Mouse (Mus musculus) E14TG2a.4 (cell line): ENCODE measurements around the gene Hist2h2aa1.
"Not testable (repeated sequence)": the region's sequence is repeated elsewhere in the genome, so short reads cannot be mapped to it uniquely, and the experiment has no call there.

ENCODE experiments used
- H3K27me3 ChIP-seq: 2 replicates; pipeline ENCODE4 v1.6.1; 2014; ENCODE audit warnings: low read length, control low read depth; ENCODE audit not compliant: insufficient read depth
- H3K36me3 ChIP-seq: 2 replicates; pipeline ENCODE4 v1.6.1; 2014; ENCODE audit warnings: low read length, control low read depth; ENCODE audit not compliant: insufficient read depth
- H3K4me1 ChIP-seq: replicated peaks from 2 replicates; pipeline ENCODE4 v1.6.1; 2014; ENCODE audit warnings: low read depth, low read length, control low read depth
- H3K4me3 ChIP-seq: replicated peaks from 2 replicates; pipeline ENCODE4 v1.5.1; 2014; ENCODE audit warnings: mild to moderate bottlenecking, low read length
- H3K9me3 ChIP-seq: 2 replicates; pipeline ENCODE4 v1.6.1; 2014; ENCODE audit warnings: low read length, control low read depth
- CTCF ChIP-seq: conservative IDR thresholded peaks from 2 replicates; pipeline ENCODE4 v1.5.1; 2014; ENCODE audit warnings: low read length
- NANOG ChIP-seq: IDR thresholded peaks from 2 replicates; pipeline ENCODE4 v1.6.1; 2014; ENCODE audit warnings: borderline replicate concordance, low read length, mixed read lengths
- POU5F1 ChIP-seq: IDR thresholded peaks from 2 replicates; pipeline ENCODE4 v1.6.1; 2014; ENCODE audit warnings: low read length, borderline replicate concordance

Hist2h2aa1 gene

GRCm38 (mm10) chr3:96209242-96209641 is 36.1 kb upstream of the Hist2h2aa1 start:
- Histone ChIP-seq H3K36me3 (no peaks in the 10 kb centered on the region), H3K27me3 (peaks cover 15% of the 10 kb centered on the region), H3K9me3 (no peaks in the 10 kb centered on the region), H3K4me1 (peaks cover 13% of the 10 kb centered on the region), H3K4me3 (no peak overlapping the region)
- TF ChIP-seq CTCF (peak; percentile 55), NANOG (no peak)

DNA sequence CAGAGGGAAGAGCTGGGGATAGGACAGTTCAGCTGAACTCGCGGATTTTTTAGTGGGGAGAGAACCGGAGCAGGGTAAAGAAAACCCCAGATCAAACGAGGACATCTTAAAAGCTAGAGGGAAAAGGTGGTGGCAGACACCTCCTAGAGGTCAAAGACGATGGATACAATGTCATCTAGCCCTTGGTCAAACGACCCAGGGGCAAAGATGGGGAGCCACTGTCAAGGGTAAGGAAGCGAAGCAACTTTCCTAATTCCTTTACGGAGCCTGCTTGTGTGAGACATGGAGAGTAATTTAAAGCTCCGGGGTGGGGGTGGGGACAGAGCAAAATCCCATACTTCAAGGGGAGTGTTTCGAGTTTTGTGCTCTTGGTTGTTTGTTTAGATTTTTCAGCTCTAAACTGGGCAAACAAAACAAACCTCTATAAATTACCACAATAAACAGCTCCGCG is 26.1 kb upstream of the Hist2h2aa1 start:
- no peak for TF ChIP-seq NANOG
- TF ChIP-seq CTCF = no peak
- no peak for TF ChIP-seq POU5F1
- H3K36me3 ChIP-seq = no peaks in the 10 kb centered on the region
- peak overlapping the region; percentile 84 for H3K4me3 ChIP-seq
- peaks cover 12% of the 10 kb centered on the region; the same call in 1 of the 2 replicates for H3K27me3 ChIP-seq
- peaks cover 35% of the 10 kb centered on the region for H3K4me1 ChIP-seq
- no peaks in the 10 kb centered on the region for H3K9me3 ChIP-seq

- H3K27me3 ChIP-seq = peaks cover 12% of the 10 kb centered on the region; the same call in 1 of the 2 replicates
- TF ChIP-seq POU5F1 (no peak), CTCF (no peak), NANOG (no peak)
- no peaks in the 10 kb centered on the region for H3K9me3 ChIP-seq
- H3K4me1 ChIP-seq = peaks cover 35% of the 10 kb centered on the region
- H3K36me3 ChIP-seq = no peaks in the 10 kb centered on the region
- H3K4me3 ChIP-seq = peak within 1 kb of the TSS; percentile 84
Observed at GRCm38 (mm10) chr3:96219661-96220130, 25.6 kb upstream of the Hist2h2aa1 start, which contains the start of the genes Bola1 and Hist2h2ab. Gene Bola1, minus strand, starts transcription at chr3:96219709. Gene Hist2h2ab, plus strand, starts transcription at chr3:96219865.

GRCm38 (mm10) chr3:96220131-96220764 is 25.0 kb upstream of the Hist2h2aa1 start:
- not testable (repeated sequence) for H3K9me3 ChIP-seq, H3K36me3 ChIP-seq
- H3K4me3 ChIP-seq = peak overlapping the region; percentile 84
- peaks cover 37% of the 10 kb centered on the region for H3K4me1 ChIP-seq
- peaks cover 12% of the 10 kb centered on the region; the same call in 1 of the 2 replicates for H3K27me3 ChIP-seq

DNA sequence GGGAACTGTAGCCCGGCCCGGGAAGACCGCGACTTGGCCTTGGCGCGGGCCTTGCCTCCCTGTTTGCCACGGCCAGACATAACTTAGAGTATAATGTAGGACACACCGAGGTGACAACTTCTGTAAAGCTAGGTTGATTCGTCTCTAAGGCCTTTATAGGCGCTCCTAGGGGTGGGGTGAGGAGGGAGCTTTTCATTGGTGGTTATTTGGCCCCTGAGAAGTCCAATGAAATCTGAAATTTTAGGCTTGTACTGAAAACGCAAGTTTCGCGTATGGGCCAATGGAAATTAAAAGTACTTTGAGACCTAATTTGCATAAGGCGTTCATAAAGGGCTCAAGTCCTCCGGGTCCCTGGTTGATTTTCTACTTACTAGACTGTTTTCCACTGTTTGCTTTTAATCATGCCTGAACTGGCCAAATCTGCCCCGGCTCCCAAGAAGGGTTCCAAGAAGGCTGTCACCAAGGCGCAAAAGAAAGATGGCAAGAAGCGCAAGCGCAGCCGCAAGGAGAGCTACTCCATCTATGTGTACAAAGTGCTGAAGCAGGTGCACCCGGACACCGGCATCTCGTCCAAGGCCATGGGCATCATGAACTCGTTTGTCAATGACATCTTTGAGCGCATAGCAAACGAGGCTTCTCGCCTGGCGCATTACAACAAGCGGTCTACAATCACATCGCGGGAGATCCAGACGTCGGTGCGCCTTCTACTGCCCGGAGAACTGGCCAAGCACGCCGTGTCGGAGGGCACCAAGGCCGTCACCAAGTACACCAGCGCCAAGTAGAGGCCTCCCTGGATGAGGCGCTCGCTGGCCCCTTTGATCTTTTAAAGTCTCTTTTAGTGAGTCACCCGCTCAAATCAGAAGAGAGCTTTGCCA is 24.3 kb upstream of the Hist2h2aa1 start, which contains the start of the genes Hist2h2ac and Hist2h2be:
TSS of gene Hist2h2ac (minus strand) at position 116 of the 875 bp plus-strand sequence.
TSS of gene Hist2h2be (plus strand) at position 355 of the 875 bp plus-strand sequence.
- Histone ChIP-seq H3K4me1 (peaks cover 43% of the 10 kb centered on the region), H3K9me3 (no peaks in the 10 kb centered on the region), H3K36me3 (no peaks in the 10 kb centered on the region), H3K27me3 (peaks cover 12% of the 10 kb centered on the region; the same call in 1 of the 2 replicates), H3K4me3 (peak within 1 kb of the TSS; percentile 84)
- TF ChIP-seq POU5F1 (no peak), NANOG (no peak), CTCF (no peak)

DNA sequence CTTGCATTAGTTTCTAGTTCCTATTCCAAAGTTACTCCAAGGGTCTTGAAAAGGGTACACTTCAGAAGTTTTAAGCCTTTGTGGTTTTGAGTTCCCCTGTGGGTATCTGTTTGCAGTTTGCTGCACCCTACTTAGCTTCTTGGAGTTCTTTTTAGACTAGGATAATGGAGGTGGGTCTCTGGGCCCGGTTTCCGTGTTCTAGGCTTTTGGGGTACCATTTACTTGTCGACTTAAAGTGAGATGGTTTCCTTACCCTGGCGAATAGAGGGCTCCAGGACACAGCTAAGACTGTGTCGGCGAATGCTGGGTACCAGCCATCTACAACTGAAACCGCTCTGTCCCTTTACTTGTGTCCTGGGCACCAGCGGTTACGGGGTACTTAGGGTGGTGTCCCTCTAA is 23.7 kb upstream of the Hist2h2aa1 start:
- Histone ChIP-seq H3K27me3 (peaks cover 12% of the 10 kb centered on the region; the same call in 1 of the 2 replicates), H3K4me3 (peak overlapping the region; percentile 84), H3K9me3 (no peaks in the 10 kb centered on the region), H3K36me3 (no peaks in the 10 kb centered on the region), H3K4me1 (peaks cover 41% of the 10 kb centered on the region)
- TF ChIP-seq POU5F1 = no peak

GRCm38 (mm10) chr3:96222774-96223173 is 22.5 kb upstream of the Hist2h2aa1 start:
- H3K36me3 ChIP-seq = no peaks in the 10 kb centered on the region
- no peak overlapping the region for H3K4me3 ChIP-seq
- peaks cover 50% of the 10 kb centered on the region for H3K4me1 ChIP-seq
- H3K27me3 ChIP-seq = peaks cover 12% of the 10 kb centered on the region; the same call in 1 of the 2 replicates
- H3K9me3 ChIP-seq = no peaks in the 10 kb centered on the region
- no peak for TF ChIP-seq NANOG
- TF ChIP-seq POU5F1 = no peak
- TF ChIP-seq CTCF = no peak

- H3K27me3 ChIP-seq = peaks cover 12% of the 10 kb centered on the region; the same call in 1 of the 2 replicates
- peaks cover 36% of the 10 kb centered on the region for H3K4me1 ChIP-seq
- no peak overlapping the region for H3K4me3 ChIP-seq
- TF ChIP-seq NANOG = no peak
- no peak for TF ChIP-seq CTCF
- no peak for TF ChIP-seq POU5F1
- H3K36me3 ChIP-seq = no peaks in the 10 kb centered on the region
- H3K9me3 ChIP-seq = no peaks in the 10 kb centered on the region
Observed at GRCm38 (mm10) chr3:96225421-96225820, 19.9 kb upstream of the Hist2h2aa1 start.
